1 mouse cellular context compared by ENCODE assay signal in the genomic region with DNA sequence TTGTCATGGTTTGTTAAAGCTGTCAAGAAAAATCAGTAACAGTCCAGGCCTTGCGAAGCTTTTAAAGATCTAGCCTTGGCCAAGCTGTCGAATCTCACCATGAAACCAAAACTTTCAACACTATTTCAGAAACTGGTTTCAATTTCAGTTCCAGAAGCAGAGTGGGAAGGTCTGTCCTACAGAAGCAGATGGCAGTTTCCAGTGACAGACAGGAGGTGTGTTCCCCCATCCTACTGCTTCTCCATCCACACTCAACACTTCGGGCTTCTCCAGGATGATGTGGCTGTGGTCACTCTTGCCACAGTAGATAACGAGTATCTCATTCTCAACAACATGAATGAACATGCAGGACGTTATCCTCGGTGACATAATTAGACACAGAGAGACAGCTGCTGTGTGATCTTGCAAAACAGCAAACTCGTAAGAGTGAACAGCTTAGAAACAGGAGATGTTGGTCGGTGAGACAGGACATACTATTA.
TF ChIP-seq lines count a peak whose summit lies in the region.

No protein-coding gene starts in this region.

TF ChIP-seq in CH12.LX, 34 proteins besides CTCF, POLR2A, EP300 and RAD21 (continued from another document):
- TF ChIP-seq SIN3A (IDR thresholded peaks at IDR 0.05; ENCODE audit: low read length) (peak; percentile 68; the same call in 1 of the 2 replicates), SMC3 (IDR thresholded peaks at IDR 0.05; ENCODE audit: low read depth, low read length) (peak; percentile 10; the same call in 1 of the 2 replicates), MYC (IDR thresholded peaks at IDR 0.05; ENCODE audit: low read depth, low read length) (peak; percentile 63), USF1 (IDR thresholded peaks at IDR 0.05; ENCODE audit: low read depth, low read length) (no peak), UBTF (IDR thresholded peaks at IDR 0.05; ENCODE audit: low read depth, low read length) (no peak), ZNF384 (IDR thresholded peaks at IDR 0.05; ENCODE audit: low read depth, low read length) (no peak), TBP (conservative IDR thresholded peaks at IDR 0.05; ENCODE audit: low read depth, low read length) (0 out of 2 replicates have a peak, but pooled peaks have one; percentile 45), JUN (IDR thresholded peaks at IDR 0.05; ENCODE audit: insufficient read depth, low read depth, low read length) (0 out of 2 replicates have a peak, but pooled peaks have one; percentile 11), HCFC1 (IDR thresholded peaks at IDR 0.05; ENCODE audit: low read depth, low read length) (no peak; the same call in 1 of the 2 replicates), POLR2AphosphoS2 (IDR thresholded peaks at IDR 0.05; ENCODE audit: low read depth, low read length) (no peak)
